29 mouse cellular contexts compared by ENCODE assay signal in genomic region chr13:108320216-108320615, GRCm38 (mm10). TPM values are rescaled to one million over a fixed set of nuclear protein-coding genes. Genes with fewer than 3 reads are reported as not detected.
"Had no signal": no experiment of that assay in that cellular context is flagged by ENCODE, and none has a peak within 500 bp of the region (broad histone marks: within the 10 kb centered on the region; RNA-seq: fewer than 3 reads in every experiment).

No protein-coding gene starts in this region.

- H3K4me2 ChIP-seq: embryonic facial prominence, embryonic 12.5 days; embryonic facial prominence, embryonic 13.5 days; embryonic facial prominence, embryonic 15.5 days; forebrain, embryonic 12.5 days; forebrain, embryonic 13.5 days; forebrain, embryonic 15.5 days had no signal

- H3K27ac ChIP-seq: embryonic facial prominence, embryonic 10.5 days; embryonic facial prominence, embryonic 12.5 days; embryonic facial prominence, embryonic 13.5 days; embryonic facial prominence, embryonic 15.5 days; forebrain, embryonic 10.5 days; forebrain, embryonic 12.5 days; forebrain, embryonic 13.5 days; forebrain, embryonic 15.5 days; gastrocnemius, adult 2 months; heart, adult 2 months; heart, embryonic 10.5 days had no signal

- H3K9me3 ChIP-seq: embryonic facial prominence, embryonic 10.5 days; embryonic facial prominence, embryonic 12.5 days; embryonic facial prominence, embryonic 13.5 days; embryonic facial prominence, embryonic 15.5 days; forebrain, embryonic 10.5 days; forebrain, embryonic 12.5 days; forebrain, embryonic 13.5 days; forebrain, embryonic 15.5 days; heart, embryonic 10.5 days had no signal

- DNase-seq: cerebellum, adult 9-10 months; cerebellum, adult 9-11 months; cerebellum, postnatal 10 days; cerebellum, postnatal 14 days; cerebellum, postnatal 25 days; cerebellum, postnatal 36 days; embryo, embryonic 11 days; forebrain, postnatal 0 days; gastrocnemius, adult 2 months; gastrocnemius, postnatal 10 days; gastrocnemius, postnatal 14 days; gastrocnemius, postnatal 25 days; gastrocnemius, postnatal 36 days; heart, adult 18-20 months; heart, adult 2 months had no signal

- ATAC-seq: forebrain, embryonic 13.5 days; forebrain, embryonic 14.5 days; forebrain, embryonic 15.5 days; forebrain, embryonic 16.5 days; forebrain, postnatal 0 days had no signal

- H3K27me3 ChIP-seq: embryonic facial prominence, embryonic 12.5 days; embryonic facial prominence, embryonic 13.5 days; embryonic facial prominence, embryonic 15.5 days; forebrain, embryonic 12.5 days; forebrain, embryonic 13.5 days; forebrain, embryonic 15.5 days had no signal

- H3K9ac ChIP-seq: embryonic facial prominence, embryonic 12.5 days; embryonic facial prominence, embryonic 13.5 days; embryonic facial prominence, embryonic 15.5 days; forebrain, embryonic 12.5 days; forebrain, embryonic 13.5 days; forebrain, embryonic 15.5 days; forebrain, postnatal 0 days had no signal

- H3K4me3 ChIP-seq: embryonic facial prominence, embryonic 10.5 days; embryonic facial prominence, embryonic 12.5 days; embryonic facial prominence, embryonic 13.5 days; embryonic facial prominence, embryonic 15.5 days; erythroblast, embryonic 14.5 days; forebrain, embryonic 10.5 days; forebrain, embryonic 12.5 days; forebrain, embryonic 13.5 days; forebrain, embryonic 15.5 days; gastrocnemius, adult 2 months; heart, adult 2 months; heart, embryonic 10.5 days had no signal

- H3K36me3 ChIP-seq: forebrain, embryonic 15.5 days had no signal

RNA-seq across cellular contexts. Expression of gene Depdc1b, which starts 4.1 kb away (rescaled TPM):
- total RNA-seq: gastrocnemius, adult 18-20 months; gastrocnemius, adult 2 months; gastrocnemius, adult 8-10 months had no signal
